Mouse (Mus musculus) neutrophil, adult 59 days (primary cell): Measurements from ENCODE around the gene Pla2g12b. TPM values are rescaled to one million over a fixed set of nuclear protein-coding genes. Genes with fewer than 3 reads are reported as not detected.

Experiments
- total RNA-seq, 2 experiments: library from RNA; stranded (reverse); gene quantifications; 1 replicate in 1 of 2; 2 replicates in 1 of 2; pipeline ENCODE4 v1.2.4; 2023

Pla2g12b gene
- total RNA-seq, result not detected

DNA sequence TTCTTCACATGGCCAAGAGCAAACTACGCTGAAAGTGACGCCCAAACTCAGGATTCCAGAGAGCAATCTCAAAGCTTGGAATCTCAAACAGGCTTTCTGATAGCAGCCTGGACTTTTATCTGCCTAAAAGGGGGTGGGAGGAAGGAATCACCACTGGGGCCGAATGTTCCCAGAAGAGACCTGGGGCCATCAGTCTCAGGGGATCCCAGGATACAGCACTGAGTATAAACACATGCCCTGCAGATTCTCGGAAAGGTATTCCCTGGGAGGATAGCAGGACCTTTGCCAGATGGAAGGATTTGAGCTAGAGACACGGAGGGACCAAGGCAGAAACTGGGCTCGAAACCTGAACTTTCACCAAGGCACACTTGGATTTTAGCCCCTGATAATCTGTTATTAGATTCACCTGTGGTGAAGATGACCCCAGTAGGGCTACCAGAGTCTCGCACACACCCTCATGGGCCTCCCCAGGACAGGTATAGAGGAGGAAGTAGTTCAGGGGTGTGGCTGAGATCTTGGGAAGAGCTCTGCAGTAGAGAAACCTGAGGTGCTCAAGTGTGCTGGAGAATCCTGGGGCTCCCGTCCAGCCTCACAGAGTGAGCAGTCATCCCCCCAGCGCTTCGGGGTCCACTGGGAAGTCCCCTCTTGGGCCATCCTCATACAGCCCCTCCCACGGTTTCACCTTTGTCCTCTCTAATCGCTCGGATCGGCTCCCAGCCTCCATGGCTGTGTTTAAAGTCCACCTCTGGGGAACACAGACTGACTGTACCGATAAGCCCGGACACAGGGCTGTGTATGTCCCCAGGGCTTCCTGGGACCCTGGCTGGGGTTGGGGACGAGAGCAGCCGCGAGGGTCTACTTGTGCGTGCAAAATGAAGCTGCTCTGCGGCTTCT is at the start of gene Pla2g12b:
Gene Pla2g12b, plus strand, starts transcription at position 762 of the 894 bp plus-strand sequence.

DNA sequence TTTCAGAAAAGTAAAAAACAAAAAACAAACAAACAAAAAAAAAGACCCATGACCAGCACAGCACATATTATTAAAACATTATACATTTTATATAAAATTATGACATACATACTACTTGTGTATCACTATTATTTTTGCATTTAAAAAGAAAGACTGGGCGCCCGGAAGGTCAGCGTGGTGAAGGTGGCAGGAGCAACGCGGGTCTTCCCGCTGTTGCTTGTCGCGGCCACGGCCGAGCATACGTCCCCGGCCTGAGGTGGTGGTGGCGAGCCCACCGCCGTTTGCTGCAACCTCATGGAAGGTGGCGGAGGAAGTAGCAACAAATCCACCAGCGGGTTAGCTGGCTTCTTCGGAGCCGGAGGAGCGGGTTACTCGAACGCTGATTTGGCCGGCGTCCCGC is 8.0 kb upstream of the Pla2g12b start, which contains the start of gene Gm10273:
Gene Gm10273, plus strand, starts transcription at position 172 of the 400 bp plus-strand sequence.

DNA sequence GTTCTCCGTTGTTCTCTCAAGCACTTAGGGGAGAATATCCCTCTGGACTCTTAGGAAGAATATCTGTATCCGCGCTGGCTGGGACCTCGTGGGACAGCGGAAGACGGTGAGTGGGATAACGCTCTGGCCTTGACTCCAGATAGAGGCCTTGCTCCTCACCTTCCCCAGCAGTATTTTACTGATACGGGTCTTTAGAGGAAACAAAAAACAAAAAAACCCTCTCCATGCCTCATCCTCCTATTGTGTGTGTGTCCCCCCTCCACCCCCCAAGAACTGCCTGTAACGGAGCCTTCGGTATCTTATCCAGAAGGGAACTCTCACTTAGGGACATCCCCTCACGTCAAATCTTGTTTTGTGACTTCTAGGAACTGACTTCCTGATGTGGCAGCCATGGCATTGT is 38.3 kb downstream of the Pla2g12b start, which contains the start of gene Oit3:
Gene Oit3, minus strand, starts transcription at position 44 of the 400 bp plus-strand sequence.

Other genes with a start within 250 kb of the Pla2g12b start
- 10 to 100 TPM; 12.7 to 16.4 TPM for gene Sept10, start 181.8 kb upstream of the Pla2g12b start, total RNA-seq
- 10 to 100 TPM; 23.3 to 34.3 TPM for gene Sowahc, start 181.7 kb upstream of the Pla2g12b start, total RNA-seq
- gene P4ha1, start 80.4 kb upstream of the Pla2g12b start, total RNA-seq, result 1 to 10 TPM; 5.7 to 6.9 TPM
- gene Gm10273, start 8.0 kb upstream of the Pla2g12b start, total RNA-seq, result 1 to 10 TPM; 3.9 to 5.1 TPM
- gene Oit3, start 38.1 kb downstream of the Pla2g12b start, total RNA-seq, result under 1 TPM; 0.16 to 0.26 TPM
- gene Gm10322, start 212.4 kb downstream of the Pla2g12b start, total RNA-seq, result not detected
- 10 to 100 TPM; 55.5 to 60.6 TPM for gene Mcu, start 213.0 kb downstream of the Pla2g12b start, total RNA-seq